Mouse (Mus musculus) stomach, embryonic 16.5 days (tissue): ENCODE results near the gene Trio. TPM values are rescaled to one million over a fixed set of nuclear protein-coding genes. Genes with fewer than 3 reads are reported as not detected.

Experiments used
- ATAC-seq: fragments of 200-750 bp; cut with Nextera tagmentation; 2 replicates; pipeline ENCODE4 v1.8.0; 2017; ENCODE audit warnings: moderate number of reproducible peaks, moderate TSS enrichment; ENCODE audit not compliant: insufficient read depth, low FRiP score
- H3K27ac ChIP-seq: fragments of 300-500 bp; sonication (generic); 2 replicates; pipeline ENCODE4 v1.5.1; 2014; ENCODE audit warnings: low read length
- H3K27me3 ChIP-seq: fragments of 300-500 bp; sonication (generic); 2 replicates; pipeline ENCODE4 v1.6.1; 2014; ENCODE audit warnings: low read length, control low read depth, mixed read lengths; ENCODE audit not compliant: control insufficient read depth, insufficient read depth
- H3K36me3 ChIP-seq: fragments of 300-500 bp; sonication (generic); 2 replicates; pipeline ENCODE4 v1.6.1; 2014; ENCODE audit warnings: low read length; ENCODE audit not compliant: control insufficient read depth, insufficient read depth
- H3K4me1 ChIP-seq: fragments of 300-500 bp; sonication (generic); 2 replicates; pipeline ENCODE4 v1.6.1; 2014; ENCODE audit warnings: low read length, control low read depth, mixed read lengths; ENCODE audit not compliant: control insufficient read depth, insufficient read depth
- H3K4me2 ChIP-seq: fragments of 300-500 bp; sonication (generic); 2 replicates; pipeline ENCODE4 v1.6.1; 2014; ENCODE audit warnings: low read depth, low read length, mixed read lengths
- H3K4me3 ChIP-seq: fragments of 300-500 bp; sonication (generic); replicated peaks from 2 replicates; pipeline ENCODE4 v1.5.1; 2014; ENCODE audit warnings: mild to moderate bottlenecking, low read length
- H3K9ac ChIP-seq: fragments of 300-500 bp; sonication (generic); 2 replicates; pipeline ENCODE4 v1.6.1; 2014; ENCODE audit warnings: low read length
- H3K9me3 ChIP-seq: fragments of 300-500 bp; sonication (generic); replicated peaks from 2 replicates; pipeline ENCODE4 v1.6.1; 2016; ENCODE audit warnings: low read length, control low read depth; ENCODE audit not compliant: control insufficient read depth
- WGBS: fragments of 180-500 bp; shearing (Covaris S2); extraction: QIAGEN DNeasy Blood & Tissue Kit; methylation state at CpG from one replicate; pipeline ENCODE4 v1.1.7; 2014; 5-methylcytosine and 5-hydroxymethylcytosine counted together
- polyA plus RNA-seq: library from polyadenylated mRNA; unstranded; fragments of >200 nt; fragmentation: Nextera tagmentation; extraction: Ambion mirVana; gene quantifications from 2 replicates; pipeline ENCODE4 v1.2.1, GENCODE M21; 2015

The Trio gene
- polyA plus RNA-seq, 1 experiment from 2014 or later, result 22.9 TPM

GRCm38 (mm10) chr15:27697632-27698031 lies 328.0 kb downstream of the Trio start:
- Histone ChIP-seq H3K27ac (no peak overlapping the region), H3K36me3 (no peaks in the 10 kb centered on the region), H3K4me1 (peaks cover 5% of the 10 kb centered on the region; the same call in 1 of the 2 replicates), H3K4me2 (no peak overlapping the region), H3K9me3 (no peaks in the 10 kb centered on the region), H3K27me3 (no peaks in the 10 kb centered on the region), H3K9ac (no peak overlapping the region), H3K4me3 (no peak overlapping the region)
- 88% methylated on average over 5 of the region's 5 CpGs for WGBS
- no peak for ATAC-seq

GRCm38 (mm10) chr15:27693235-27693634 lies 332.4 kb downstream of the Trio start:
- Histone ChIP-seq H3K27me3 (no peaks in the 10 kb centered on the region), H3K4me1 (no peaks in the 10 kb centered on the region), H3K9me3 (no peaks in the 10 kb centered on the region), H3K4me3 (no peak overlapping the region), H3K27ac (no peak overlapping the region), H3K4me2 (no peak overlapping the region), H3K9ac (no peak overlapping the region), H3K36me3 (no peaks in the 10 kb centered on the region)
- 84% methylated on average over 10 of the region's 10 CpGs for WGBS
- ATAC-seq, result no peak

GRCm38 (mm10) chr15:27692161-27692560 lies 333.5 kb downstream of the Trio start:
- H3K9me3 ChIP-seq, result no peaks in the 10 kb centered on the region
- no peak overlapping the region for H3K4me3 ChIP-seq
- no peak overlapping the region for H3K9ac ChIP-seq
- 80% methylated on average over 7 of the region's 7 CpGs for WGBS
- ATAC-seq, result no peak
- H3K4me1 ChIP-seq, result no peaks in the 10 kb centered on the region
- no peaks in the 10 kb centered on the region for H3K27me3 ChIP-seq
- no peak overlapping the region for H3K4me2 ChIP-seq
- no peaks in the 10 kb centered on the region for H3K36me3 ChIP-seq
- H3K27ac ChIP-seq, result no peak overlapping the region

- Histone ChIP-seq H3K4me1 (no peaks in the 10 kb centered on the region), H3K4me3 (no peak overlapping the region), H3K9me3 (no peaks in the 10 kb centered on the region), H3K9ac (no peak overlapping the region), H3K27ac (no peak overlapping the region), H3K27me3 (no peaks in the 10 kb centered on the region), H3K36me3 (no peaks in the 10 kb centered on the region), H3K4me2 (no peak overlapping the region)
- WGBS, result 72% methylated on average over 7 of the region's 7 CpGs
- ATAC-seq, result no peak
These were observed 334.4 kb downstream of the Trio start for GRCm38 (mm10) chr15:27691213-27691612.

GRCm38 (mm10) chr15:27688041-27688651 lies 337.5 kb downstream of the Trio start:
- no peak overlapping the region for H3K9ac ChIP-seq
- H3K4me3 ChIP-seq, result no peak overlapping the region
- H3K4me2 ChIP-seq, result no peak overlapping the region
- no peaks in the 10 kb centered on the region for H3K4me1 ChIP-seq
- H3K36me3 ChIP-seq, result no peaks in the 10 kb centered on the region
- H3K27me3 ChIP-seq, result no peaks in the 10 kb centered on the region
- no peak for ATAC-seq
- H3K9me3 ChIP-seq, result no peaks in the 10 kb centered on the region
- WGBS, result 55% methylated on average over 9 of the region's 9 CpGs
- no peak overlapping the region for H3K27ac ChIP-seq

- ATAC-seq, result no peak
- Histone ChIP-seq H3K4me3 (no peak overlapping the region), H3K4me2 (no peak overlapping the region), H3K36me3 (no peaks in the 10 kb centered on the region), H3K9me3 (no peaks in the 10 kb centered on the region), H3K27me3 (no peaks in the 10 kb centered on the region), H3K27ac (no peak overlapping the region), H3K4me1 (peaks cover 16% of the 10 kb centered on the region), H3K9ac (no peak overlapping the region)
- WGBS, result 80% methylated on average over 7 of the region's 7 CpGs
These were observed 340.8 kb downstream of the Trio start for GRCm38 (mm10) chr15:27684813-27685212.

- H3K27ac ChIP-seq, result peak overlapping the region; percentile 73
These were observed 342.4 kb downstream of the Trio start for GRCm38 (mm10) chr15:27683206-27683605.

GRCm38 (mm10) chr15:27682619-27683018 lies 343.0 kb downstream of the Trio start:
- H3K4me3 ChIP-seq, result no peak overlapping the region
- ATAC-seq, result no peak
- peak overlapping the region; percentile 5; the same call in 1 of the 2 replicates for H3K4me2 ChIP-seq
- no peak overlapping the region for H3K9ac ChIP-seq
- no peaks in the 10 kb centered on the region for H3K36me3 ChIP-seq
- H3K4me1 ChIP-seq, result peaks cover 16% of the 10 kb centered on the region
- peak overlapping the region; percentile 73 for H3K27ac ChIP-seq
- H3K27me3 ChIP-seq, result no peaks in the 10 kb centered on the region
- no peaks in the 10 kb centered on the region for H3K9me3 ChIP-seq
- 29% methylated on average over 9 of the region's 9 CpGs for WGBS

More at GRCm38 (mm10) chr15:27683206-27683605, 342.4 kb downstream of the Trio start:
- H3K9me3 ChIP-seq, result no peaks in the 10 kb centered on the region
- no peak overlapping the region for H3K4me2 ChIP-seq
- no peaks in the 10 kb centered on the region for H3K36me3 ChIP-seq
- no peak for ATAC-seq
- peaks cover 16% of the 10 kb centered on the region for H3K4me1 ChIP-seq
- H3K27me3 ChIP-seq, result no peaks in the 10 kb centered on the region
- no peak overlapping the region for H3K9ac ChIP-seq
- H3K4me3 ChIP-seq, result no peak overlapping the region
- 59% methylated on average over 1 of the region's 1 CpGs for WGBS

- H3K27ac ChIP-seq, result peak within 1 kb of the TSS; percentile 62; the same call in 1 of the 2 replicates
- H3K4me2 ChIP-seq, result peak within 1 kb of the TSS; percentile 93
- no peaks in the 10 kb centered on the region for H3K27me3 ChIP-seq
- no peaks in the 10 kb centered on the region for H3K36me3 ChIP-seq
- no peaks in the 10 kb centered on the region for H3K9me3 ChIP-seq
- 2% methylated on average over 58 of the region's 59 CpGs for WGBS
- peak; percentile 99 for ATAC-seq
- H3K4me1 ChIP-seq, result peaks cover 16% of the 10 kb centered on the region
- peak within 1 kb of the TSS; percentile 76 for H3K4me3 ChIP-seq
- H3K9ac ChIP-seq, result peak within 1 kb of the TSS; percentile 86
These were observed 344.0 kb downstream of the Trio start, which contains the start of gene Otulinl for GRCm38 (mm10) chr15:27681419-27682187. Gene Otulinl, minus strand, starts transcription at chr15:27681579.
